Mouse (Mus musculus) testis, adult 2 months (tissue): ENCODE measurements around the gene Ncbp3.

Experiments used
- CTCF ChIP-seq: fragments of 200-500 bp; IDR thresholded peaks from 2 replicates; pipeline ENCODE4 v1.5.1; 2012; ENCODE audit warnings: low read depth, mild to moderate bottlenecking, inconsistent platforms, low read length, moderate library complexity; ENCODE audit not compliant: control insufficient read depth, insufficient read depth, insufficient replicate concordance
- POLR2A ChIP-seq: fragments of 200-500 bp; IDR thresholded peaks from 2 replicates; pipeline ENCODE4 v1.6.1; 2012; ENCODE audit warnings: low read depth, mild to moderate bottlenecking, inconsistent platforms, low read length, moderate library complexity; ENCODE audit not compliant: control insufficient read depth

DNA sequence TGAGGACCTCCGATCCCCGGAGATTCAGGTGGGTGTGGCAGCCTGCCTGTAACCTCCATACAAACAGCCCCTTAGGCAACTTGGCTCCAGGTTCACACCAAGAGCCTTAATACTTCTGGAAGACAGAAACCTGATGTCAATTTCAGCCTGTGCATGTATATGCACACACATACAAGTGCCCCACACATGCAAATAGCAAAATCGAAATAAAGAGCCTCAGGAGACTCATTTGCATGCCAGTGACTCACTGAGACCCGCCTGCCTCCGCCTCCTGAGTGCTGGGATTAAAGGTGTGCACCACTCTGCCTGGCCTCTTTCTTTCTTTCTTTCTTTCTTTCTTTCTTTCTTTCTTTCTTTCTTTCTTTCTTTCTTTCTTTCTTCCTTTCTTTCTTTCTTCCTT is 51.3 kb downstream of the Ncbp3 start:
- TF ChIP-seq CTCF = no peak
- TF ChIP-seq POLR2A = no peak
